Mouse (Mus musculus): ENCODE data around the gene Pcbp1. TPM values are rescaled to one million over a fixed set of nuclear protein-coding genes. Genes with fewer than 3 reads are reported as not detected.

The Pcbp1 gene
- polyA plus RNA-seq, 1 experiment, result 331 TPM

DNA sequence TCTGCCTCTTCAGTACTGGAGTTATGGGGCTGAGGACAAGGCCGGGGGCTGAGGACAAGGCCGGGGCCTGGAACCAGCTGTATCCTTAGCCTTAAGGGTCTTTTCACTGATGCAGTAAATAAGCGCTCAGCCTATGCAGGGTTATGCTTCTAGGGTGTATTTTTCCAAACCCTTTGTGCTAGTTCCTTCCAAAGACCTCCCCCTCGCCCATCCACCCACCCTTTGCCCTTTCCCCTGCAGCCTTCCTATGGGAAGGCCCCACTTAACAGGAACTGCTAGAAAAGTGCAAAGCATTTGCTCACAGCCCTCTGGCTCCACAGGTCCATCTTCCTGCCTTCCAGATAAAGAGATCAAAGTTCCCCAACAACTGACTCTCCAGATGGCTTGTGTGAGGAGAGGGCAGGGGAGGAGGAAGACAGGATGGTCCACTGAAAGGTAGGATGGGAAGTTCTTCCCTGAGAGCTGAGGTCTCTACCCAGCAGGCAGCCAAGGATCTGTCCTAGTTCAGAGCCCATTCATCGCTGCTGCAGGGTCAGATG is 26.5 kb downstream of the Pcbp1 start:
- no peaks in the 10 kb centered on the region for H3K36me3 ChIP-seq (ENCODE audit: control insufficient read depth, insufficient read depth, low read length, poor library complexity, severe bottlenecking)
- no peak overlapping the region for H3K9ac ChIP-seq (ENCODE audit: low read depth, poor library complexity, severe bottlenecking)
- H3K4me1 ChIP-seq (ENCODE audit: control insufficient read depth, insufficient read depth, low read length), result peaks cover 5% of the 10 kb centered on the region
- no peaks in the 10 kb centered on the region for H3K27me3 ChIP-seq (ENCODE audit: control insufficient read depth, insufficient read depth, low read length, poor library complexity, severe bottlenecking)
- no peak overlapping the region for H3K4me3 ChIP-seq (ENCODE audit: low read depth, low read length)
- no peaks in the 10 kb centered on the region for H3K9me3 ChIP-seq (replicated peaks; ENCODE audit: control insufficient read depth, insufficient read depth, low read length, poor library complexity, severe bottlenecking)
- H3K27ac ChIP-seq (ENCODE audit: insufficient read depth, low read length), result peak overlapping the region; percentile 27
- no peak for TF ChIP-seq POLR2A (IDR thresholded peaks at IDR 0.05; ENCODE audit: insufficient read depth, low read length)

DNA sequence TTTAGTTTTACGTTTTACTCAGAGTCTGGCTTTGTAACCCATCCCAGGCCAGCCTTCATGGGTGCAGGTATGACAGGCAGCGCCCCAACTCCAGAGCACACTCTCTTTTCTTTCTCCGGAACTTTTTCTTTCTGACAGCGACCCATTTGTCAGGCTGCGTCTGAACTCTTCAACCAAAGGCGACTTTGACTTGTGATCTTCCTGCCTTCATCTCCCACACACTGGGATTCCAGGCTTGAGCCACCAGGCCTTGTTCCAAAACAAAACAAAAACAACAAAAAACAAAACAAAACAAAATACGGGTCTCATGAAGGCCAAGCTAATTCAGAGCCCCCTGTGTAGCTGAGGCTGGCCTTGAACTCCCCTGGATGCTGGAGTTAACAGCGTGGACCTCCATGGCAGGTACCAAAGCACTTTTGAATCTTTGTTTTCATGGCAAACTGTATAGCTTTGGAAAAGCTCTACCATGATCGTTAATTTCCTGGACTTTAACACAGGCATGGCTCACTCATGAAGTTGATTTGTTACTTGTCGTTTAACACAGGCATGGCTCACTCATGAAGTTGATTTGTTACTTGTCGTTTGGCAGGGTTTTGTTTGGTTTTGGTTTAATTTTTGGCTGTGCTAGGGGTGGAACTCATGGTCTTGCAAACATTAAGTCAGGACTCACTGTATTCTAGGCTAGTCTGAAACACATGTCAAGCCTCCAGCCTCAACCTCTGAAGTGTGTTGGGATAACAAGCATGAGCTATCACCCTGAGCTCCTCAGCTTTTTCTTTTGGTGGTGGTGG is 28.0 kb downstream of the Pcbp1 start:
- Histone ChIP-seq H3K9me3 (replicated peaks; ENCODE audit: control insufficient read depth, insufficient read depth, low read length, poor library complexity, severe bottlenecking) (no peaks in the 10 kb centered on the region), H3K27ac (ENCODE audit: insufficient read depth, low read length) (peak overlapping the region; percentile 98), H3K27me3 (ENCODE audit: control insufficient read depth, insufficient read depth, low read length, poor library complexity, severe bottlenecking) (no peaks in the 10 kb centered on the region), H3K4me3 (ENCODE audit: low read depth, low read length) (peak overlapping the region; percentile 18; the same call in 1 of the 2 replicates), H3K9ac (ENCODE audit: low read depth, poor library complexity, severe bottlenecking) (peak overlapping the region; percentile 67), H3K4me1 (ENCODE audit: control insufficient read depth, insufficient read depth, low read length) (peaks cover 8% of the 10 kb centered on the region), H3K36me3 (ENCODE audit: control insufficient read depth, insufficient read depth, low read length, poor library complexity, severe bottlenecking) (no peaks in the 10 kb centered on the region)
- TF ChIP-seq EP300 (IDR thresholded peaks at IDR 0.05; ENCODE audit: insufficient read depth, low read depth, low read length), result no peak
- no peak for TF ChIP-seq POLR2A (IDR thresholded peaks at IDR 0.05; ENCODE audit: insufficient read depth, low read length)

DNA sequence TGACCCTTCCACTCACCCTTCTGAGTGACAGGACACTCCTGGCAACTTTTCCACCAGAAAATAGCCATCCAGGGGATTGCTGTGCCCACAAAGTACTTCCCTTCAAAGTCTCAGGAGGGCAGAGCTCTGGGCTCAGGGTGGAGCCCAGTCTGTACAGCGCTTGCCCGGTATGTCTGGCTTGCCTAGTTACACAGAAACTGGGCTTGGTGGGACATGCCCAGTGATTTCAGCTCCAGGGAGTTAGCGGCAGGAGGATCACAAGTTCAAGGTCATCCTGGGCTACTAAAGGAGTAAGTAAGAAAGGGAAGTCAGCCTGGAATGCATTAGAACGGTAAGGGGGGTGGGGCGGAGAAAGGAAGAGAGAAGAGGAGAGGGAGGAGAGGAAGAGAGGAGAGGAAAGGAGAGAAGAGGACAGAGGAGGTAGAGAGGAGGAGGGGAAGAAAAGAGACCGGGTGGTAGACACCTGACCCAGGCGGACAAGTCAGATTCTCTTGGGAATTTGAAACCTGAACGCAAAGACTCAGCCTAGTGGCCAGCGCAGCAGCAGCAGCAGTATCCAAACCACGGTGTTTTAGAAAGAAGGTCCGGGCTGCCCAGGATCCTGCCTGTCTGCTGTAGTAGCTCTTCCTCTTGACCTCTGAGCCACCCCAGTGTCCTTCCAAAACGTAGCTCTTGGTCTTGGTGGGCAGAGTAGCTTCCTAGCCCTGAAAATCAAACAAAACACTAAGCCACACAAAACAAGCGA is 28.9 kb downstream of the Pcbp1 start:
- Histone ChIP-seq H3K4me1 (ENCODE audit: control insufficient read depth, insufficient read depth, low read length) (peaks cover 8% of the 10 kb centered on the region), H3K36me3 (ENCODE audit: control insufficient read depth, insufficient read depth, low read length, poor library complexity, severe bottlenecking) (no peaks in the 10 kb centered on the region), H3K27me3 (ENCODE audit: control insufficient read depth, insufficient read depth, low read length, poor library complexity, severe bottlenecking) (no peaks in the 10 kb centered on the region), H3K4me3 (ENCODE audit: low read depth, low read length) (peak overlapping the region; percentile 69), H3K9ac (ENCODE audit: low read depth, poor library complexity, severe bottlenecking) (peak overlapping the region; percentile 67), H3K27ac (ENCODE audit: insufficient read depth, low read length) (peak overlapping the region; percentile 98), H3K9me3 (replicated peaks; ENCODE audit: control insufficient read depth, insufficient read depth, low read length, poor library complexity, severe bottlenecking) (no peaks in the 10 kb centered on the region)
- peak; percentile 97 for TF ChIP-seq EP300 (IDR thresholded peaks at IDR 0.05; ENCODE audit: insufficient read depth, low read depth, low read length)
- TF ChIP-seq POLR2A (IDR thresholded peaks at IDR 0.05; ENCODE audit: insufficient read depth, low read length), result no peak
- TF ChIP-seq CTCF (IDR thresholded peaks at IDR 0.05; ENCODE audit: low read depth, low read length), result no peak

- Histone ChIP-seq H3K27ac (ENCODE audit: insufficient read depth, low read length) (peak overlapping the region; percentile 98), H3K36me3 (ENCODE audit: control insufficient read depth, insufficient read depth, low read length, poor library complexity, severe bottlenecking) (no peaks in the 10 kb centered on the region), H3K9me3 (replicated peaks; ENCODE audit: control insufficient read depth, insufficient read depth, low read length, poor library complexity, severe bottlenecking) (no peaks in the 10 kb centered on the region), H3K27me3 (ENCODE audit: control insufficient read depth, insufficient read depth, low read length, poor library complexity, severe bottlenecking) (no peaks in the 10 kb centered on the region), H3K4me3 (ENCODE audit: low read depth, low read length) (peak overlapping the region; percentile 69), H3K9ac (ENCODE audit: low read depth, poor library complexity, severe bottlenecking) (peak overlapping the region; percentile 67), H3K4me1 (ENCODE audit: control insufficient read depth, insufficient read depth, low read length) (peaks cover 8% of the 10 kb centered on the region)
- TF ChIP-seq POLR2A (IDR thresholded peaks at IDR 0.05; ENCODE audit: insufficient read depth, low read length) (no peak), EP300 (IDR thresholded peaks at IDR 0.05; ENCODE audit: insufficient read depth, low read depth, low read length) (0 out of 2 replicates have a peak, but pooled peaks have one; percentile 22)
These were observed 29.5 kb downstream of the Pcbp1 start for GRCm38 (mm10) chr6:86496585-86496984.

DNA sequence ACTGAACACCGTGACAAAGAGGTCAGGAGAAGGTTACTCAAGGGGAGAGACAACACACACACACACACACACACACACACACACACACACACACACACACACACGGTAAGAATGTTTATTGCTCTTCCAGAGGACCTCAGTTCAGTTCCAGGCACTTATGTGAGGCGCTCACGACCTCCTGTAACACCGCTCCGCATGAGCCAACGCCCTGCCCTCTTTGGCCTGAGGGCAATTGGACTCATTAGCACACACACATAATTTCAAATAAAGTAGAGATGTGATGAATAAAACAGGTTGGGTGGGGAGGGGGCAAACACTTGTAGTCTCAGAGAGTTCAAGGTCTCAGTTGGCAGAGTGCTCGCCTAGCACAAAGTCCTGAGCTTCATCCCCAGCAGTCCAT is 30.0 kb downstream of the Pcbp1 start:
- Histone ChIP-seq H3K9me3 (replicated peaks; ENCODE audit: control insufficient read depth, insufficient read depth, low read length, poor library complexity, severe bottlenecking) (no peaks in the 10 kb centered on the region), H3K4me1 (ENCODE audit: control insufficient read depth, insufficient read depth, low read length) (peaks cover 8% of the 10 kb centered on the region), H3K27me3 (ENCODE audit: control insufficient read depth, insufficient read depth, low read length, poor library complexity, severe bottlenecking) (no peaks in the 10 kb centered on the region), H3K9ac (ENCODE audit: low read depth, poor library complexity, severe bottlenecking) (peak overlapping the region; percentile 67), H3K27ac (ENCODE audit: insufficient read depth, low read length) (peak overlapping the region; percentile 98), H3K36me3 (ENCODE audit: control insufficient read depth, insufficient read depth, low read length, poor library complexity, severe bottlenecking) (no peaks in the 10 kb centered on the region), H3K4me3 (ENCODE audit: low read depth, low read length) (peak overlapping the region; percentile 69)
- TF ChIP-seq POLR2A (IDR thresholded peaks at IDR 0.05; ENCODE audit: insufficient read depth, low read length), result no peak
- TF ChIP-seq EP300 (IDR thresholded peaks at IDR 0.05; ENCODE audit: insufficient read depth, low read depth, low read length), result peak; percentile 86

DNA sequence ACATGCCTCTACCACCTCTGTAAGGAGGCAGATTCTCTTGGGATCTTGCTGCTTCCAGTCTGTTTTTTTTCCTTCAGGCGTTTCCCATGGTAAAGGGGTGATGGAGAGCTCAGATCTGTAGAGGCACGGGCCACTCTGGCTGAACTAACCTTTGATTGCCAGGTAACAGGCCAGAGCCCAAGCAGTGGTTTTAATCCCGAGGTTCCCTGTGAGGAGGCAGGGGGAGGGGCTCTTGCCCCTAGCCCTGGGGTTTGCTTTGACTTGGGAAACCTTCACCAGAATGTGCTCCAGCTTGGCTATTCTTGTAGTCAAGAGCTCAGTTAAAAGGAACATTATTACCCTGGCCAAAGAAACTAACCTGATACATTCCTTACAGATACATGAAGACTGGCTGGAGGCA is 30.5 kb downstream of the Pcbp1 start:
- Histone ChIP-seq H3K4me1 (ENCODE audit: control insufficient read depth, insufficient read depth, low read length) (peaks cover 8% of the 10 kb centered on the region), H3K9me3 (replicated peaks; ENCODE audit: control insufficient read depth, insufficient read depth, low read length, poor library complexity, severe bottlenecking) (no peaks in the 10 kb centered on the region), H3K9ac (ENCODE audit: low read depth, poor library complexity, severe bottlenecking) (peak overlapping the region; percentile 67), H3K36me3 (ENCODE audit: control insufficient read depth, insufficient read depth, low read length, poor library complexity, severe bottlenecking) (no peaks in the 10 kb centered on the region), H3K4me3 (ENCODE audit: low read depth, low read length) (peak overlapping the region; percentile 69), H3K27me3 (ENCODE audit: control insufficient read depth, insufficient read depth, low read length, poor library complexity, severe bottlenecking) (no peaks in the 10 kb centered on the region), H3K27ac (ENCODE audit: insufficient read depth, low read length) (peak overlapping the region; percentile 98)
- TF ChIP-seq POLR2A (IDR thresholded peaks at IDR 0.05; ENCODE audit: insufficient read depth, low read length) (no peak), CTCF (IDR thresholded peaks at IDR 0.05; ENCODE audit: low read depth, low read length) (no peak), EP300 (IDR thresholded peaks at IDR 0.05; ENCODE audit: insufficient read depth, low read depth, low read length) (no peak)

Data from ES-Bruce4 (cell line).